In the genomic region with DNA sequence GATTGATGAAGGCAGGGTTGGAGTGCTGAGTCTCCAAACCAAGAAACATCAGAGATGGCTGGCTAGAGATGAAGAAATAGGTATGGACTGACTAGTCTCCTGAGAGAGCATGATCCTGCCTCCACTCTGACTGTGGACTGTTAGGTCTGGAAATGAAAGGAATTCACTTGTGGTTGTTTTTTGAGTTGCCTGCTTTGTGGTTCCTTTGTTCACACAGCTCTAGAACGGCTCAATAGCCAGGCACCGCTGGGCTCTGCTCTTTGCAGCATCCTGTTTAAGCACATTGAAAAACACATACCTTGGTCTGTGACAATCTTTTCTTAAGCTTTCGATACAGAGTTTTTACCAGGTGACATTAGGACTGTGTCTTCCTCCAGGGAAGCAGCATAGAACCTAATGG, we compare ENCODE assay signal across 14 mouse cellular contexts.
"Had no signal": no experiment of that assay in that cellular context is flagged by ENCODE, and none has a peak within 500 bp of the region (broad histone marks: within the 10 kb centered on the region; RNA-seq: fewer than 3 reads in every experiment).

No protein-coding gene starts in this region.

- H3K36me3 ChIP-seq: kidney, embryonic 15.5 days; liver, embryonic 13.5 days; midbrain, embryonic 12.5 days had no signal

- H3K4me1 ChIP-seq: liver, embryonic 13.5 days had no signal

- H3K9me3 ChIP-seq: kidney, embryonic 15.5 days; liver, embryonic 13.5 days; midbrain, embryonic 12.5 days had no signal

- DNase-seq: kidney, adult 8-10 months; kidney, postnatal 10 days; kidney, postnatal 4 days; left cerebral cortex, postnatal 4 days; liver, embryonic 13.5 days; lung, adult 2 months; lung, postnatal 14 days; lung, postnatal 4 days; thymus, adult 18-20 months; thymus, postnatal 4 days had no signal

- H3K4me3 ChIP-seq: kidney, embryonic 15.5 days; liver, embryonic 13.5 days; midbrain, embryonic 12.5 days; myocyte had no signal

- H3K27me3 ChIP-seq: kidney, embryonic 15.5 days; liver, embryonic 13.5 days; midbrain, embryonic 12.5 days had no signal

- H3K27ac ChIP-seq: kidney, embryonic 15.5 days; liver, embryonic 13.5 days; midbrain, embryonic 12.5 days had no signal

- ATAC-seq: midbrain, embryonic 16.5 days had no signal
